Mouse (Mus musculus) heart, adult 2 months (tissue): Measurements from ENCODE around the gene Ell. TPM values are rescaled to one million over a fixed set of nuclear protein-coding genes. Genes with fewer than 3 reads are reported as not detected.
"Not testable (repeated sequence)": the region's sequence is repeated elsewhere in the genome, so short reads cannot be mapped to it uniquely, and the experiment has no call there.

Source experiments
- DNase-seq, 2 experiments: peaks; one replicate each; pipeline ENCODE4 v3.0.0; 2021
- H3K27ac ChIP-seq: fragments of 200-600 bp; 2 replicates; pipeline ENCODE4 v1.8.1; 2022
- H3K27me3 ChIP-seq: fragments of 200-500 bp; 2 replicates; pipeline ENCODE4 v1.6.1; 2012; ENCODE audit warnings: mild to moderate bottlenecking, low read length, inconsistent platforms, mixed read lengths; ENCODE audit not compliant: control insufficient read depth, insufficient read depth
- H3K36me3 ChIP-seq: fragments of 200-500 bp; 2 replicates; pipeline ENCODE4 v1.6.1; 2012; ENCODE audit warnings: low read length, inconsistent platforms; ENCODE audit not compliant: control insufficient read depth, insufficient read depth
- H3K4me1 ChIP-seq: fragments of 200-500 bp; 2 replicates; pipeline ENCODE4 v1.6.1; 2011; ENCODE audit warnings: low read length; ENCODE audit not compliant: control insufficient read depth, insufficient read depth
- H3K4me3 ChIP-seq: fragments of 200-600 bp; 2 replicates; pipeline ENCODE4 v1.8.1; 2022
- H3K79me2 ChIP-seq: fragments of 200-500 bp; replicated peaks from 2 replicates; pipeline ENCODE4 v1.6.1; 2012; ENCODE audit warnings: mild to moderate bottlenecking, inconsistent platforms, low read length, moderate library complexity, mixed read lengths; ENCODE audit not compliant: control insufficient read depth, insufficient read depth
- H3K9ac ChIP-seq: fragments of 200-500 bp; 2 replicates; pipeline ENCODE4 v1.6.1; 2012; ENCODE audit warnings: low read depth, mild to moderate bottlenecking, control low read depth, inconsistent platforms, low read length, mixed read lengths
- CTCF ChIP-seq: fragments of 200-600 bp; IDR thresholded peaks from 2 replicates; pipeline ENCODE4 v1.8.1; 2022; ENCODE audit warnings: antibody characterized with exemption, mild to moderate bottlenecking, moderate library complexity
- EP300 ChIP-seq: fragments of 200-500 bp; IDR thresholded peaks from 2 replicates; pipeline ENCODE4 v1.6.1; 2011; ENCODE audit warnings: low read depth, low read length, control low read depth; ENCODE audit not compliant: insufficient read depth
- POLR2A ChIP-seq: fragments of 200-500 bp; IDR thresholded peaks from 2 replicates; pipeline ENCODE4 v1.6.1; 2011; ENCODE audit warnings: mild to moderate bottlenecking, low read depth, low read length, control low read depth; ENCODE audit not compliant: insufficient read depth
- WGBS: fragments of 180-500 bp; shearing (Covaris S2); methylation state at CpG from one replicate; pipeline ENCODE4 v1.1.7; 2018; 5-methylcytosine and 5-hydroxymethylcytosine counted together
- intact Hi-C: fragments of 180-260 bp; cut with DNase I; formaldehyde crosslinking; loops from one replicate; pipeline ENCODE4 v1.15.1; 2025
- polyA plus RNA-seq: library from polyadenylated mRNA; depleted of rRNA; stranded (reverse); fragments of >200 nt; gene quantifications from 2 replicates; pipeline ENCODE4 v1.2.3, GENCODE M21; 2012
- total RNA-seq, 2 experiments: library from RNA; stranded (reverse); gene quantifications; 2 replicates each; pipeline ENCODE4 v1.2.3; 2021

Ell gene
- total and polyA plus RNA-seq, 3 experiments = 9.6 to 12.7 (median 12.0) TPM

DNA sequence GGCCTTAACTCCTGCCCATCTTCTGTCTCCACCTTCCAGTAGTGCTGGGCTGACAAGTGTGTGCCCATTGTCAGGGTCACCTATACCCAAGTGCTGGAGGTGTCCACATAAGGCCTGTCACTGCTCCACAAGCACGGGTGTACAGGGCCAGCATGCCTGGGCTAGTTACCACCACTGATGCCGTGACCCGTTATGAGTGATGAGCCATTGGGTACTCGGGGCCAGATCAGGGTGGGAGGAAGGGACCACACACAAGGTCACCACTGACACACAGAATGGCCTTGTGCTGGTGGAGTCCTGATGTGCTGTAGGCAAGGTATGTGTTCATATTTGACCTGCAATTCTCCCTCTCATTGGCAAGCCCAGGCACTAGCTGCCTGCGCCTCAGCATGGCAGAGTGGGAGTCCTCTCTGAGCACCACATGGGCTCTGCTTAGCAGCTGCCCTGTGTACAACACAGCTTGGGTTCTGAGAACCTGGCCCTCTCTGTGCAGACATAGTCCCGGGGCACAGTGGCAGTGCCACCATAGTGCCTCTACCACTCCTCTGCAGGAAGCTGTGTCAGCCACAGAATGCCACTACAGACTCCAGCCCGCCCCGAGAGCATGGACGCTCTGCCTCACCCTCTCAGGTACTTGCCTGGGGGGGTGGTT is 45.5 kb downstream of the Ell start:
- Histone ChIP-seq H3K9ac (no peak overlapping the region), H3K27ac (peak overlapping the region; percentile 4; the same call in 1 of the 2 replicates), H3K4me3 (no peak overlapping the region), H3K79me2 (no peaks in the 10 kb centered on the region), H3K4me1 (peaks cover 3% of the 10 kb centered on the region; the same call in 1 of the 2 replicates), H3K27me3 (no peaks in the 10 kb centered on the region), H3K36me3 (no peaks in the 10 kb centered on the region)
- 87% methylated on average over 9 of the region's 9 CpGs for WGBS
- intact Hi-C loops = loop anchor here (1.0 to 10.0 kb wide), 3 partner anchors 24 to 200 kb away; partner anchors contain the start of gene Rex1bd
- TF ChIP-seq POLR2A = no peak
- TF ChIP-seq CTCF = no peak
- no peak for TF ChIP-seq EP300
- DNase-seq = no peak

DNA sequence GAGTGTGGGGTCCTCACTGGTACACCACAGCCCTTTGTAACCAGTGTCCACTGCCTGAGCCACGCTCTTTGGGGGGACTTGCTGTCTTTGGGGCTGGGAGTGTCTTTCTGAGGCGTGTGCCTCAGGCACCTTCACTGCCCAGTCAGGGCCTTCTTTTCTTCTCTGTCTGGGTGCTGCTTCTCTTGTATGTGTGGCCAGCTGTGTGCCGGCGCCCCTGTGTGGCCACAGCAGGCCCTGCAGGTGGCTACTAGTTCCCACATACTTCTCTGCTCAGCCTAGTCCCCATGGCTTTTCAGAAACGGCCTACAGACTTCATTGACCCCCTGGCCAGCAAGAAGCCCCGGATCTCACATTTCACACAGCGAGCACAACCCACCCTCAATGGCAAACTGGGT is 46.0 kb downstream of the Ell start:
- no peak overlapping the region for H3K4me3 ChIP-seq
- peak; percentile 89 for TF ChIP-seq CTCF
- peak; percentile 88 for TF ChIP-seq EP300
- TF ChIP-seq POLR2A = no peak
- no peaks in the 10 kb centered on the region for H3K36me3 ChIP-seq
- H3K27me3 ChIP-seq = no peaks in the 10 kb centered on the region
- no peak overlapping the region for H3K9ac ChIP-seq
- intact Hi-C loops = loop anchor here (1.0 to 10.0 kb wide), 3 partner anchors 25 to 200 kb away; partner anchors contain the start of gene Rex1bd
- peak; percentile 75 to 82 for DNase-seq
- 38% methylated on average over 7 of the region's 7 CpGs for whole genome bisulfite sequencing
- peaks cover 3% of the 10 kb centered on the region; the same call in 1 of the 2 replicates for H3K4me1 ChIP-seq
- H3K27ac ChIP-seq = peak overlapping the region; percentile 4; the same call in 1 of the 2 replicates
- no peaks in the 10 kb centered on the region for H3K79me2 ChIP-seq

DNA sequence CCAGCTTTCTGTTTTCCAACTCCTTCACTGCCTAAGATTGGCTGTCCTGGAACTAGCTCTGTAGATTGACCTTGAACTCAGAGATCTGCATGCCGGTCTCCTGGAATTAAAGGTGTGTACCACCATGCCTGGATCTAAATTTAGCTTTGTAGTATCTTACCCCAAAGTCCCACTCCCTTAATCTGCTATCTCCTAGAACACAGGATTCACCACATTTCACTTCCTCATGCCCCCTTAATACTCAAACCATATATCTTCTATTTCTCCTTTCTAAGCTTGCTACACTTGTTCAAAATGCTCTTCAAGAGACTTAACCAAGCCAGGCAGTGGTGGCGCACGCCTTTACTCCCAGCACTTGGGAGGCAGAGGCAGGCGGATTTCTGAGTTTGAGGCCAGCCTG is 48.7 kb downstream of the Ell start:
- 82% methylated on average over 4 of the region's 4 CpGs for WGBS
- not testable (repeated sequence) for H3K36me3 ChIP-seq

DNA sequence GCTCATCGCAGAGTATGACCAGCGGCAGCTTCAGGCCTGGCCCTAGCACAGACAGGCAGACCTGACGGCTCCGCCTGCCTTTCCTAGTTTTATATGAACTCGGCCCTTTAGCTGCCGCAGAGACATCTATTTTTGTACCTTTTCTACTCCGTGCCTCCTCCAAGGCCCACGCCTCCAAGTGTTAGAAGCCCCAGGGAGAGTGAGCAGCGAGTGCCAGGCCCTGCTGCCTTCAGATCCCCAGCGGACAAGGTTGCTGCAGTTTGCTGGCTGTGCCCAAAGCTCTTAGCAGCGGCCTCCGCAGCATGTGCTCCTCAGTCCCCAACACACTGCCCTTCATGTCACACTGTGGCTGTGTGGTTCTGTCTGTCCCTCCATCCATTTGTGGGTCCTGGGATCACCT is 52.3 kb downstream of the Ell start:
- 78% methylated on average over 12 of the region's 12 CpGs for WGBS
- Histone ChIP-seq H3K27ac (no peak overlapping the region), H3K9ac (no peak overlapping the region), H3K4me3 (no peak overlapping the region), H3K36me3 (no peaks in the 10 kb centered on the region), H3K79me2 (no peaks in the 10 kb centered on the region), H3K27me3 (no peaks in the 10 kb centered on the region), H3K4me1 (no peaks in the 10 kb centered on the region)
- DNase-seq = no peak
- intact Hi-C loops = loop anchor here (10.0 kb wide), 1 partner anchor 47 kb away; no protein-coding TSS in a partner anchor
- TF ChIP-seq EP300 (no peak), CTCF (no peak), POLR2A (no peak)

More for the DNA sequence above, 48.7 kb downstream of the Ell start:
- H3K4me3 ChIP-seq, H3K27ac ChIP-seq, DNase-seq, H3K4me1 ChIP-seq, H3K79me2 ChIP-seq, H3K9ac ChIP-seq, H3K27me3 ChIP-seq: not testable (repeated sequence)
- intact Hi-C loops = loop anchor here (10.0 kb wide), 1 partner anchor 203 kb away; no protein-coding TSS in a partner anchor

DNA sequence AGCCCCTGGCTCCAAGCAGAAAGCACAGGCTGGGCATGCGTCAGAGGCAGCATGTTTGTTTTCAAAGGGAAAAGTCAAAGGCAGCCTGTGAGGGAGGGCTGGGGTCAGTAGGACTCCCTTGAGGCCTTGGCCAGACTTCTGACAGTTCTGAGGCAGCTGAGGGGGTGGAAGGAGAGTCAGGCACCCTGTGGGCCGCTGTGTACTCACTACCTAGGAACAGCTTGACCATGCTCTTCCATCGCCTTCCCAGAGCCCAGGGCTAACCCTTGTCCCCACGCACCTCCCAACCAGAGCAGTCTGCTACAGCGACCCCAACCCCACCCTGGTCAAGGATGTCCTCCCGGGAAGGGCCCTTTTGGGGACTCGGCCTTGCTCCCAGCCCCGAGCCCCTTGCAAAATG is 53.9 kb downstream of the Ell start:
- TF ChIP-seq POLR2A (0 out of 2 replicates have a peak, but pooled peaks have one; percentile 21), EP300 (0 out of 2 replicates have a peak, but pooled peaks have one; percentile 16), CTCF (no peak)
- no peaks in the 10 kb centered on the region for H3K36me3 ChIP-seq
- H3K4me1 ChIP-seq = no peaks in the 10 kb centered on the region
- peak; percentile 41 to 50 for DNase-seq
- no peaks in the 10 kb centered on the region for H3K27me3 ChIP-seq
- no peak overlapping the region for H3K9ac ChIP-seq
- no peak overlapping the region for H3K4me3 ChIP-seq
- no peaks in the 10 kb centered on the region for H3K79me2 ChIP-seq
- intact Hi-C loops = loop anchor here (10.0 kb wide), 1 partner anchor 48 kb away; no protein-coding TSS in a partner anchor
- H3K27ac ChIP-seq = peak overlapping the region; percentile 67
- 69% methylated on average over 8 of the region's 8 CpGs for WGBS

DNA sequence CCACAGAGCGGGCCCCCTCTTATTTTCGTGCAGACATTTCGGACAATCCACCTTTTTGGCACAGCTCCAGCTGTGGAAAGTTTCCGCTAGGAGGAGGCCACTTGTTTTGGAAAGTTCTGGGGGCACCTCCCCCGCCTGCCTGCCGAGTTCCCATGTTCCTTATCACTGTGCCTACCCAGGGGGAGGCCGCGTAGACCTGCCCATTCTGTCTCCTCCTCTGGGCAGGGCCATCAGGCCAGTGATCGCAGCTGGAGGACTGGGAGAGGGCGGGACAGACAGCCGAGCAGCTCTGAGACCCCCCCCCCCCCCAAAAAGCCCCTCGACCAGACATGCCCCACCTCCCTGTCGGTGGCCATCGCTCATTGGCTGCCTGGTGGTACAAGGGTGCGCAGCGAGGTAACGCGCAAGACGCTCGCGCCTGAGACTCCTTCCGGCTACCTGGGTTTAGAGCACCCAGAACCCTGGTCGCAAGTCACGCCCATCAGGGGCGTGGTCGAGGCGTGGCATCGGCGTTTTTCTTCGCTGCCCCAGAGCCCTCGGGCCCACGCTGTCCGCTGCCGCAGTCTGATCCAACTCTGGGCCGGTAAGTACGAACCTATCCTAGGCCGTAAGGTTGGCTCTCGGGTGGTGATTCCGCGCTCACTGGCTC is 54.8 kb downstream of the Ell start, which contains the start of gene Isyna1:
Gene Isyna1, plus strand, starts transcription at position 413 of the 649 bp plus-strand sequence.
- TF ChIP-seq CTCF (peak; percentile 24; the same call in 1 of the 2 replicates), EP300 (no peak), POLR2A (peak; percentile 72)
- peak; percentile 83 to 89 for DNase-seq
- H3K79me2 ChIP-seq = no peaks in the 10 kb centered on the region
- H3K4me3 ChIP-seq = peak within 1 kb of the TSS; percentile 77
- H3K9ac ChIP-seq = peak within 1 kb of the TSS; percentile 72
- H3K27me3 ChIP-seq = no peaks in the 10 kb centered on the region
- no peaks in the 10 kb centered on the region for H3K36me3 ChIP-seq
- H3K4me1 ChIP-seq = no peaks in the 10 kb centered on the region
- WGBS = 1% methylated on average over 40 of the region's 40 CpGs
- intact Hi-C loops = loop anchor here (2.0 to 10.0 kb wide), 2 partner anchors 17 to 49 kb away; no protein-coding TSS in a partner anchor
- H3K27ac ChIP-seq = peak within 1 kb of the TSS; percentile 67
